8 mouse cellular contexts compared by ENCODE assay signal in the genomic region with DNA sequence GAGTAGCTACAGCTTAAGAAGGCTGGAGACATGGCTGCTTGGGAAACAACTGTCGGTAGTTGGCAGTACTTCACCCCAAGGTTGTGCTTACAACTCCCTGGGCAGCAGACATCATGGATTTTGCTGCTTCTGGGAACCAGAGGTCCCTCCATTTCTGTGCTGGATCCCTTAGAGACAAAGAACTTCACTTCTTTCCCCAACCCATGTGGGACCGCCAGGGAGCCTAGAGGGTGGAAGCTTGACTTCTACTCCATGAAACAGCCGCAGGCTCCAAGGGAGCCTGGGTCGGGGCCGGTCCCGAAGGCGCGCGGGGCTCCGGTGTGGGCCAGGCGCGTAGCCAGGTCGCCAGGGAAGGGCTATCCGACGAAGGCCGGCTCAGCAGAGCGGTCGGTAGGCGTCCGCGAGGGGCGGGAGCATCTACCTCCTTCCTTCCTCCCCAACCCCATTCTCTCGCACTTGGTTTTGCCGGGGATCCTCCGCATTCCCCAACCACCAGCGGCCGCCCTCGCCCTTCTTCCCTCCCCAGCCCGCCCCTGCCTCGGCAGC. TPM values are rescaled to one million over a fixed set of nuclear protein-coding genes. Genes with fewer than 3 reads are reported as not detected.
DNase-seq lines count a peak whose midpoint lies in the region; ATAC-seq and TF ChIP-seq lines count a peak whose summit lies in the region.

No protein-coding gene starts in this region.

- peaks cover 32% of the 10 kb centered on the region for H3K4me1 ChIP-seq in embryonic facial prominence, embryonic 15.5 days
- H3K4me1 ChIP-seq in heart, embryonic 13.5 days: peaks cover 52% of the 10 kb centered on the region
- peaks cover 49% of the 10 kb centered on the region for H3K4me1 ChIP-seq in kidney, embryonic 15.5 days
- peaks cover 21% of the 10 kb centered on the region for H3K4me1 ChIP-seq in lung, embryonic 14.5 days (ENCODE audit: insufficient read depth)
- peaks cover 8% of the 10 kb centered on the region for H3K4me1 ChIP-seq in olfactory bulb, adult 2 months (ENCODE audit: control insufficient read depth, insufficient read depth, low read length)

- TF ChIP-seq POLR2A in olfactory bulb, adult 2 months (IDR thresholded peaks at IDR 0.05; ENCODE audit: insufficient read depth, low read depth, low read length): no peak

- peak overlapping the region; percentile 100 for H3K27ac ChIP-seq in embryonic facial prominence, embryonic 15.5 days (replicated peaks)
- peak overlapping the region; percentile 100 for H3K27ac ChIP-seq in heart, embryonic 13.5 days (replicated peaks)
- peak overlapping the region; percentile 100 for H3K27ac ChIP-seq in kidney, embryonic 15.5 days
- peak overlapping the region; percentile 100 for H3K27ac ChIP-seq in lung, embryonic 14.5 days (ENCODE audit: low read depth)
- peak overlapping the region; percentile 98 for H3K27ac ChIP-seq in olfactory bulb, adult 2 months (ENCODE audit: insufficient read depth, low read depth, low read length)

- peak overlapping the region; percentile 100 for H3K9ac ChIP-seq in embryonic facial prominence, embryonic 15.5 days
- H3K9ac ChIP-seq in heart, embryonic 13.5 days: peak overlapping the region; percentile 98
- H3K9ac ChIP-seq in kidney, embryonic 15.5 days: peak overlapping the region; percentile 100
- H3K9ac ChIP-seq in lung, embryonic 14.5 days: peak overlapping the region; percentile 99

- peak overlapping the region; percentile 81 for H3K4me2 ChIP-seq in embryonic facial prominence, embryonic 15.5 days (replicated peaks)
- H3K4me2 ChIP-seq in heart, embryonic 13.5 days: peak overlapping the region; percentile 93
- H3K4me2 ChIP-seq in kidney, embryonic 15.5 days: peak overlapping the region; percentile 77
- H3K4me2 ChIP-seq in lung, embryonic 14.5 days: peak overlapping the region; percentile 85

- H3K36me3 ChIP-seq in embryonic facial prominence, embryonic 15.5 days: peaks cover 16% of the 10 kb centered on the region
- H3K36me3 ChIP-seq in heart, embryonic 13.5 days: peaks cover 17% of the 10 kb centered on the region
- H3K36me3 ChIP-seq in kidney, embryonic 15.5 days: peaks cover 17% of the 10 kb centered on the region
- peaks cover 23% of the 10 kb centered on the region for H3K36me3 ChIP-seq in lung, embryonic 14.5 days (ENCODE audit: insufficient read depth)

- no peaks in the 10 kb centered on the region for H3K9me3 ChIP-seq in embryonic facial prominence, embryonic 15.5 days (replicated peaks)
- H3K9me3 ChIP-seq in heart, embryonic 13.5 days: no peaks in the 10 kb centered on the region
- no peaks in the 10 kb centered on the region for H3K9me3 ChIP-seq in kidney, embryonic 15.5 days (replicated peaks)
- no peaks in the 10 kb centered on the region for H3K9me3 ChIP-seq in lung, embryonic 14.5 days (ENCODE audit: low read depth, low read length)

- H3K4me3 ChIP-seq in embryonic facial prominence, embryonic 15.5 days (replicated peaks): peak overlapping the region; percentile 99
- peak overlapping the region; percentile 97 for H3K4me3 ChIP-seq in heart, embryonic 13.5 days
- peak overlapping the region; percentile 100 for H3K4me3 ChIP-seq in kidney, embryonic 15.5 days (replicated peaks)
- H3K4me3 ChIP-seq in lung, embryonic 14.5 days (ENCODE audit: low read depth, low read length): peak overlapping the region; percentile 100
- H3K4me3 ChIP-seq in olfactory bulb, adult 2 months (ENCODE audit: insufficient read depth, low read depth, low read length): peak overlapping the region; percentile 62

- WGBS in embryonic facial prominence, embryonic 15.5 days: under 1% methylated on average over 25 of the region's 30 CpGs
- 0% methylated on average over 29 of the region's 30 CpGs for WGBS in heart, embryonic 13.5 days
- 0% methylated on average over 27 of the region's 30 CpGs for WGBS in kidney, embryonic 15.5 days
- under 1% methylated on average over 30 of the region's 30 CpGs for WGBS in lung, embryonic 14.5 days
- WGBS in olfactory bulb, adult 2 months: under 1% methylated on average over 30 of the region's 30 CpGs

- H3K27me3 ChIP-seq in embryonic facial prominence, embryonic 15.5 days: no peaks in the 10 kb centered on the region
- H3K27me3 ChIP-seq in heart, embryonic 13.5 days (replicated peaks): no peaks in the 10 kb centered on the region
- no peaks in the 10 kb centered on the region for H3K27me3 ChIP-seq in kidney, embryonic 15.5 days
- no peaks in the 10 kb centered on the region for H3K27me3 ChIP-seq in lung, embryonic 14.5 days (ENCODE audit: insufficient read depth, low read length)

- TF ChIP-seq CTCF in lung, embryonic 14.5 days (IDR thresholded peaks at IDR 0.05; ENCODE audit: low read depth): peak; percentile 45
- TF ChIP-seq CTCF in olfactory bulb, adult 2 months (IDR thresholded peaks at IDR 0.05; ENCODE audit: insufficient read depth, low read depth, low read length): no peak

- ATAC-seq in embryonic facial prominence, embryonic 15.5 days (ENCODE audit: insufficient number of reproducible peaks, low FRiP score, low TSS enrichment, low read depth): peak; percentile 8
- peak; percentile 40; the same call in 1 of the 2 replicates for ATAC-seq in heart, embryonic 13.5 days (ENCODE audit: extremely low read depth, insufficient number of reproducible peaks, low FRiP score, low TSS enrichment)
- peak; percentile 54 for ATAC-seq in kidney, embryonic 15.5 days (replicated peaks; ENCODE audit: low FRiP score)
- ATAC-seq in lung, embryonic 14.5 days (ENCODE audit: insufficient read depth): peak; percentile 68

- DNase-seq in layer of hippocampus, adult 11-12 months (ENCODE audit: low spot score): peak; percentile 74
- no peak for DNase-seq in layer of hippocampus, adult 9-10 months (ENCODE audit: low spot score)
- peak; percentile 89 for DNase-seq in adrenal gland, postnatal 14 days
- DNase-seq in lung, embryonic 14.5 days: peak; percentile 79

RNA-seq across cellular contexts. Expression of gene Msl1, which starts 0.8 kb away (rescaled TPM):
- total RNA-seq in adrenal gland, postnatal 14 days (2021): 88.5 and 88.7 TPM in 2 replicates
- polyA plus RNA-seq in embryonic facial prominence, embryonic 15.5 days (2015; fragmentation: Nextera tagmentation; extraction: Ambion mirVana): 28.7 and 30.4 TPM in 2 replicates
- 14.6 and 15.7 TPM in 2 replicates for polyA plus RNA-seq in heart, embryonic 13.5 days (2015; fragmentation: Nextera tagmentation; extraction: Ambion mirVana)
- 25.1 and 25.8 TPM in 2 replicates for polyA plus RNA-seq in kidney, embryonic 15.5 days (2015; fragmentation: Nextera tagmentation; extraction: Ambion mirVana)
- polyA plus RNA-seq in lung, embryonic 14.5 days (2014; fragmentation: Nextera tagmentation; extraction: Ambion mirVana): 16.2 and 16.3 TPM in 2 replicates
- 206 and 252 TPM in 2 replicates for polyA plus RNA-seq in olfactory bulb, adult 2 months (2012; ENCODE audit: insufficient read depth, insufficient read length, low replicate concordance, missing spikeins)

RNA-seq across cellular contexts. Expression of gene Casc3, which starts 10.2 kb away (rescaled TPM):
- 37.8 and 38.8 TPM in 2 replicates for total RNA-seq in adrenal gland, postnatal 14 days (2021)
- 37.0 and 42.2 TPM in 2 replicates for polyA plus RNA-seq in embryonic facial prominence, embryonic 15.5 days (2015; fragmentation: Nextera tagmentation; extraction: Ambion mirVana)
- polyA plus RNA-seq in heart, embryonic 13.5 days (2015; fragmentation: Nextera tagmentation; extraction: Ambion mirVana): 22.3 and 23.1 TPM in 2 replicates
- 40.6 and 40.8 TPM in 2 replicates for polyA plus RNA-seq in kidney, embryonic 15.5 days (2015; fragmentation: Nextera tagmentation; extraction: Ambion mirVana)
- polyA plus RNA-seq in lung, embryonic 14.5 days (2014; fragmentation: Nextera tagmentation; extraction: Ambion mirVana): 41.0 and 42.8 TPM in 2 replicates
- polyA plus RNA-seq in olfactory bulb, adult 2 months (2012; ENCODE audit: insufficient read depth, insufficient read length, low replicate concordance, missing spikeins): not detected in 2 replicates

RNA-seq across cellular contexts. Expression of gene Nr1d1, which starts 19.4 kb away (rescaled TPM):
- total RNA-seq in adrenal gland, postnatal 14 days (2021): 32.9 and 51.0 TPM in 2 replicates
- 1.7 and 1.8 TPM in 2 replicates for polyA plus RNA-seq in embryonic facial prominence, embryonic 15.5 days (2015; fragmentation: Nextera tagmentation; extraction: Ambion mirVana)
- polyA plus RNA-seq in heart, embryonic 13.5 days (2015; fragmentation: Nextera tagmentation; extraction: Ambion mirVana): 5.9 and 6.4 TPM in 2 replicates
- 2.0 and 2.3 TPM in 2 replicates for polyA plus RNA-seq in kidney, embryonic 15.5 days (2015; fragmentation: Nextera tagmentation; extraction: Ambion mirVana)
- 1.4 and 1.7 TPM in 2 replicates for polyA plus RNA-seq in lung, embryonic 14.5 days (2014; fragmentation: Nextera tagmentation; extraction: Ambion mirVana)
- not detected in 2 replicates for polyA plus RNA-seq in olfactory bulb, adult 2 months (2012; ENCODE audit: insufficient read depth, insufficient read length, low replicate concordance, missing spikeins)

RNA-seq across cellular contexts. Expression of gene Rapgefl1, which starts 42.0 kb away (rescaled TPM):
- total RNA-seq in adrenal gland, postnatal 14 days (2021): 0.79 and 0.93 TPM in 2 replicates
- polyA plus RNA-seq in embryonic facial prominence, embryonic 15.5 days (2015; fragmentation: Nextera tagmentation; extraction: Ambion mirVana): 13.0 and 13.9 TPM in 2 replicates
- polyA plus RNA-seq in heart, embryonic 13.5 days (2015; fragmentation: Nextera tagmentation; extraction: Ambion mirVana): 0.64 and 0.98 TPM in 2 replicates
- polyA plus RNA-seq in kidney, embryonic 15.5 days (2015; fragmentation: Nextera tagmentation; extraction: Ambion mirVana): 1.6 and 1.7 TPM in 2 replicates
- 1.5 and 2.1 TPM in 2 replicates for polyA plus RNA-seq in lung, embryonic 14.5 days (2014; fragmentation: Nextera tagmentation; extraction: Ambion mirVana)
- polyA plus RNA-seq in olfactory bulb, adult 2 months (2012; ENCODE audit: insufficient read depth, insufficient read length, low replicate concordance, missing spikeins): 182 TPM in 1 of 2 replicates, not detected in the other

RNA-seq across cellular contexts. Expression of gene Thra, which starts 54.1 kb away (rescaled TPM):
- 106 and 124 TPM in 2 replicates for total RNA-seq in adrenal gland, postnatal 14 days (2021)
- 51.0 and 51.2 TPM in 2 replicates for polyA plus RNA-seq in embryonic facial prominence, embryonic 15.5 days (2015; fragmentation: Nextera tagmentation; extraction: Ambion mirVana)
- 30.0 and 32.0 TPM in 2 replicates for polyA plus RNA-seq in heart, embryonic 13.5 days (2015; fragmentation: Nextera tagmentation; extraction: Ambion mirVana)
- polyA plus RNA-seq in kidney, embryonic 15.5 days (2015; fragmentation: Nextera tagmentation; extraction: Ambion mirVana): 21.7 and 26.9 TPM in 2 replicates
- 46.8 and 47.1 TPM in 2 replicates for polyA plus RNA-seq in lung, embryonic 14.5 days (2014; fragmentation: Nextera tagmentation; extraction: Ambion mirVana)
- polyA plus RNA-seq in olfactory bulb, adult 2 months (2012; ENCODE audit: insufficient read depth, insufficient read length, low replicate concordance, missing spikeins): 251 and 495 TPM in 2 replicates

Comparison
In these comparisons a context has a peak if more than half of its experiments do, and no peak if none do; other contexts are left out.
1. ATAC-seq: peak in every context shown above with its lines; median percentile 68 in lung, embryonic 14.5 days; 54 in kidney, embryonic 15.5 days; 40 in heart, embryonic 13.5 days; 8 in embryonic facial prominence, embryonic 15.5 days.